Mouse (Mus musculus) liver, embryonic 14.5 days (tissue): ENCODE data around the gene Cdk1. TPM values are rescaled to one million over a fixed set of nuclear protein-coding genes. Genes with fewer than 3 reads are reported as not detected.

Source experiments
- ATAC-seq: fragments of 200-750 bp; cut with Nextera tagmentation; 2 replicates; pipeline ENCODE4 v1.8.0; 2017; ENCODE audit warnings: moderate number of reproducible peaks, mild to moderate bottlenecking, moderate library complexity; ENCODE audit not compliant: insufficient read depth
- DNase-seq, 3 experiments: peaks; one replicate each; pipeline ENCODE4 v3.0.0-alpha.2; 2012 to 2013; ENCODE audit warnings: low read depth in 3 of 3, low spot score in 3 of 3
- H3K27ac ChIP-seq: fragments of 300-500 bp; sonication (generic); 2 replicates; pipeline ENCODE4 v1.5.1; 2014; ENCODE audit warnings: moderate library complexity, mild to moderate bottlenecking, control low read depth, inconsistent platforms
- H3K27me3 ChIP-seq: fragments of 300-500 bp; sonication (generic); 2 replicates; pipeline ENCODE4 v1.6.1; 2014; ENCODE audit warnings: mild to moderate bottlenecking, low read length, moderate library complexity; ENCODE audit not compliant: control insufficient read depth, insufficient read depth
- H3K36me3 ChIP-seq: fragments of 300-500 bp; sonication (generic); replicated peaks from 2 replicates; pipeline ENCODE4 v1.6.1; 2014; ENCODE audit warnings: low read depth; ENCODE audit not compliant: control insufficient read depth, insufficient read depth
- H3K4me1 ChIP-seq, 2 experiments: fragments of 200-500 bp in 1 of 2; fragments of 300-500 bp in 1 of 2; sonication (generic) in 1 of 2; replicated peaks; 2 replicates each; pipeline ENCODE4 v1.6.1; 2012 to 2014; ENCODE audit warnings: antibody characterized with exemption in 1 of 2, inconsistent platforms in 1 of 2, low read length in 1 of 2; ENCODE audit not compliant: control insufficient read depth in 2 of 2, insufficient read depth in 2 of 2
- H3K4me2 ChIP-seq: fragments of 300-500 bp; sonication (generic); 2 replicates; pipeline ENCODE4 v1.6.1; 2014; ENCODE audit warnings: low read depth, mild to moderate bottlenecking, control low read depth, moderate library complexity
- H3K4me3 ChIP-seq, 2 experiments: fragments of 200-500 bp in 1 of 2; fragments of 300-500 bp in 1 of 2; sonication (generic) in 1 of 2; 2 replicates each; pipeline ENCODE4 v1.5.1; 2012 to 2014; ENCODE audit warnings: low read depth in 2 of 2, low read length in 2 of 2, mild to moderate bottlenecking in 2 of 2, control low read depth in 1 of 2, inconsistent platforms in 1 of 2, moderate library complexity in 1 of 2; ENCODE audit not compliant: insufficient read depth in 1 of 2
- H3K9ac ChIP-seq: fragments of 300-500 bp; sonication (generic); replicated peaks from 2 replicates; pipeline ENCODE4 v1.6.1; 2014; ENCODE audit warnings: mild to moderate bottlenecking, control low read depth, moderate library complexity
- H3K9me3 ChIP-seq: fragments of 300-500 bp; sonication (generic); 2 replicates; pipeline ENCODE4 v1.6.1; 2016; ENCODE audit warnings: low read length, mixed read lengths; ENCODE audit not compliant: control insufficient read depth
- CTCF ChIP-seq: IDR thresholded peaks from 2 replicates; pipeline ENCODE4 v1.5.1; 2016; ENCODE audit warnings: antibody characterized with exemption, low read depth, control low read depth
- EP300 ChIP-seq: IDR thresholded peaks from 2 replicates; pipeline ENCODE4 v1.6.1; 2016; ENCODE audit warnings: antibody characterized with exemption, low read depth
- WGBS: fragments of 180-500 bp; shearing (Covaris S2); extraction: QIAGEN DNeasy Blood & Tissue Kit; methylation state at CpG from one replicate; pipeline ENCODE4 v1.1.7; 2014; ENCODE audit not compliant: insufficient replicate concordance; 5-methylcytosine and 5-hydroxymethylcytosine counted together
- polyA plus RNA-seq, 2 experiments: library from polyadenylated mRNA; depleted of rRNA in 1 of 2; stranded (reverse) in 1 of 2; unstranded in 1 of 2; fragments of >200 nt; fragmentation: Nextera tagmentation in 1 of 2; extraction: Ambion mirVana in 1 of 2; gene quantifications; 2 replicates each; pipeline versions ENCODE4 v1.2.1 to v1.2.3; 2012 to 2014

Gene Cdk1
- polyA plus RNA-seq, 2 experiments = 273 to 353 TPM

- Histone ChIP-seq H3K4me1 (peaks cover 0 to 7% of the 10 kb centered on the region in 2 experiments; a peak in 3 of 4 replicates), H3K36me3 (no peaks in the 10 kb centered on the region), H3K9ac (no peak overlapping the region), H3K4me2 (no peak overlapping the region), H3K9me3 (no peaks in the 10 kb centered on the region), H3K4me3 (no peak overlapping the region), H3K27me3 (no peaks in the 10 kb centered on the region), H3K27ac (no peak overlapping the region)
- no peak for TF ChIP-seq EP300
- no peak for ATAC-seq
- 73% methylated on average over 7 of the region's 7 CpGs for WGBS
- DNase-seq = no peak
These were observed 27.9 kb downstream of the Cdk1 start for GRCm38 (mm10) chr10:69324816-69325215.

- Histone ChIP-seq H3K36me3 (no peaks in the 10 kb centered on the region), H3K9me3 (no peaks in the 10 kb centered on the region), H3K27ac (no peak overlapping the region), H3K27me3 (no peaks in the 10 kb centered on the region), H3K4me3 (no peak overlapping the region), H3K9ac (no peak overlapping the region), H3K4me2 (no peak overlapping the region), H3K4me1 (peaks cover 0 to 5% of the 10 kb centered on the region in 2 experiments; a peak in 3 of 4 replicates)
- TF ChIP-seq CTCF (no peak), EP300 (no peak)
- WGBS = 70% methylated on average over 13 of the region's 13 CpGs
- DNase-seq = no peak
- no peak for ATAC-seq
These were observed 28.8 kb downstream of the Cdk1 start for GRCm38 (mm10) chr10:69323986-69324385.

GRCm38 (mm10) chr10:69321519-69322035, 31.2 kb downstream of the Cdk1 start:
- TF ChIP-seq CTCF = no peak
- TF ChIP-seq EP300 = no peak
- no peak for ATAC-seq
- H3K4me2 ChIP-seq = peak overlapping the region; percentile 37
- no peaks in the 10 kb centered on the region for H3K4me1 ChIP-seq
- no peak overlapping the region for H3K27ac ChIP-seq
- H3K9ac ChIP-seq = no peak overlapping the region
- WGBS = 46% methylated on average over 15 of the region's 15 CpGs
- H3K27me3 ChIP-seq = no peaks in the 10 kb centered on the region
- DNase-seq = no peak
- no peaks in the 10 kb centered on the region for H3K9me3 ChIP-seq
- H3K4me3 ChIP-seq = peak overlapping the region in 1 of 2 experiments; percentile 32; a peak in 1 of 4 replicates
- no peaks in the 10 kb centered on the region for H3K36me3 ChIP-seq

- no peaks in the 10 kb centered on the region for H3K9me3 ChIP-seq
- no peaks in the 10 kb centered on the region for H3K36me3 ChIP-seq
- peak overlapping the region in 1 of 2 experiments; percentile 32; a peak in 1 of 4 replicates for H3K4me3 ChIP-seq
- 36% methylated on average over 21 of the region's 21 CpGs for WGBS
- ATAC-seq (peak; percentile 47; the same call in 1 of the 2 replicates), DNase-seq (peak; percentile 31 to 46 (median 43))
- no peaks in the 10 kb centered on the region for H3K27me3 ChIP-seq
- H3K4me2 ChIP-seq = peak overlapping the region; percentile 37
- H3K27ac ChIP-seq = no peak overlapping the region
- H3K9ac ChIP-seq = no peak overlapping the region
- H3K4me1 ChIP-seq = no peaks in the 10 kb centered on the region
- TF ChIP-seq CTCF (peak; percentile 93), EP300 (no peak)
These were observed 31.8 kb downstream of the Cdk1 start for GRCm38 (mm10) chr10:69320667-69321518.

GRCm38 (mm10) chr10:69318514-69318913, 34.2 kb downstream of the Cdk1 start:
- Histone ChIP-seq H3K4me2 (no peak overlapping the region), H3K9ac (no peak overlapping the region), H3K27ac (no peak overlapping the region), H3K4me3 (no peak overlapping the region), H3K36me3 (no peaks in the 10 kb centered on the region), H3K9me3 (no peaks in the 10 kb centered on the region), H3K27me3 (no peaks in the 10 kb centered on the region), H3K4me1 (no peaks in the 10 kb centered on the region)
- DNase-seq (no peak), ATAC-seq (no peak)
- TF ChIP-seq CTCF (no peak), EP300 (no peak)
- WGBS = 76% methylated on average over 11 of the region's 11 CpGs
